Mouse (Mus musculus): Measurements from ENCODE around the gene Tomt.

- TF ChIP-seq POLR2A (IDR thresholded peaks at IDR 0.05; ENCODE audit: low read depth, low read length), result no peak
- no peak for TF ChIP-seq CTCF (IDR thresholded peaks at IDR 0.05; ENCODE audit: borderline replicate concordance, insufficient read depth, low read length)
Observed at GRCm38 (mm10) chr7:101900331-101901097, 5.6 kb downstream of the Tomt start.

Data from embryonic fibroblast, embryonic 13.5 days (primary cell).